Mouse (Mus musculus) urinary bladder, postnatal 36 days (tissue): ENCODE measurements around the gene Plxnd1.

ENCODE experiments used
- DNase-seq, 2 experiments: peaks; one replicate each; pipeline ENCODE4 v3.0.0; 2022; ENCODE audit warnings: low spot score in 2 of 2, mixed read lengths in 1 of 2

Plxnd1 gene

GRCm38 (mm10) chr6:115982889-115983288 is 11.9 kb downstream of the Plxnd1 start:
- DNase-seq = no peak

GRCm38 (mm10) chr6:115978596-115978995 is 16.2 kb downstream of the Plxnd1 start:
- no peak for DNase-seq

GRCm38 (mm10) chr6:115977810-115978209 is 17.0 kb downstream of the Plxnd1 start:
- no peak for DNase-seq

- no peak for DNase-seq
Measured at GRCm38 (mm10) chr6:115975606-115976005, 19.2 kb downstream of the Plxnd1 start.

GRCm38 (mm10) chr6:115973881-115974662 is 20.7 kb downstream of the Plxnd1 start:
- no peak for DNase-seq

GRCm38 (mm10) chr6:115973139-115973875 is 21.5 kb downstream of the Plxnd1 start:
- DNase-seq = no peak

GRCm38 (mm10) chr6:115972083-115972764 is 22.6 kb downstream of the Plxnd1 start:
- DNase-seq = no peak

GRCm38 (mm10) chr6:115971273-115972060 is 23.3 kb downstream of the Plxnd1 start:
- DNase-seq = no peak

GRCm38 (mm10) chr6:115969952-115970351 is 24.9 kb downstream of the Plxnd1 start:
- no peak for DNase-seq

- DNase-seq = no peak
Measured at GRCm38 (mm10) chr6:115969103-115969502, 25.7 kb downstream of the Plxnd1 start.

- DNase-seq = no peak
Measured at GRCm38 (mm10) chr6:115968700-115969099, 26.1 kb downstream of the Plxnd1 start.

GRCm38 (mm10) chr6:115968086-115968485 is 26.7 kb downstream of the Plxnd1 start:
- DNase-seq = no peak

GRCm38 (mm10) chr6:115967291-115967880 is 27.4 kb downstream of the Plxnd1 start:
- peak in 1 of 2 experiments; percentile 45 for DNase-seq

GRCm38 (mm10) chr6:115966227-115966966 is 28.4 kb downstream of the Plxnd1 start:
- DNase-seq = no peak

- DNase-seq = no peak
Measured at GRCm38 (mm10) chr6:115963656-115964055, 31.1 kb downstream of the Plxnd1 start.

GRCm38 (mm10) chr6:115962439-115963085 is 32.2 kb downstream of the Plxnd1 start:
- no peak for DNase-seq

- no peak for DNase-seq
Measured at GRCm38 (mm10) chr6:115961743-115962142, 33.1 kb downstream of the Plxnd1 start.

GRCm38 (mm10) chr6:115960322-115960721 is 34.5 kb downstream of the Plxnd1 start:
- DNase-seq = no peak

- DNase-seq = peak; percentile 42 to 85
Measured at GRCm38 (mm10) chr6:115959151-115959691, 35.6 kb downstream of the Plxnd1 start.

- no peak for DNase-seq
Measured at GRCm38 (mm10) chr6:115958445-115958844, 36.4 kb downstream of the Plxnd1 start.
